Mouse (Mus musculus): Measurements from ENCODE around the gene Rrp7a. TPM values are rescaled to one million over a fixed set of nuclear protein-coding genes. Genes with fewer than 3 reads are reported as not detected.

The Rrp7a gene
- total RNA-seq (2021) = 100 to 1,000 TPM; 105 to 108 TPM
- long read RNA-seq, experiment 1, full-length matches to known transcripts = 100 of 110 reads
- long read RNA-seq, experiment 1, partial matches to known transcripts = 7 of 110 reads
- long read RNA-seq, experiment 1, other reads (novel, unspliced or antisense) = 3 of 110 reads
- long read RNA-seq, experiment 2, full-length matches to known transcripts = 145 of 165 reads
- long read RNA-seq, experiment 2, partial matches to known transcripts = 2 of 165 reads
- long read RNA-seq, experiment 2, other reads (novel, unspliced or antisense) = 18 of 165 reads

DNA sequence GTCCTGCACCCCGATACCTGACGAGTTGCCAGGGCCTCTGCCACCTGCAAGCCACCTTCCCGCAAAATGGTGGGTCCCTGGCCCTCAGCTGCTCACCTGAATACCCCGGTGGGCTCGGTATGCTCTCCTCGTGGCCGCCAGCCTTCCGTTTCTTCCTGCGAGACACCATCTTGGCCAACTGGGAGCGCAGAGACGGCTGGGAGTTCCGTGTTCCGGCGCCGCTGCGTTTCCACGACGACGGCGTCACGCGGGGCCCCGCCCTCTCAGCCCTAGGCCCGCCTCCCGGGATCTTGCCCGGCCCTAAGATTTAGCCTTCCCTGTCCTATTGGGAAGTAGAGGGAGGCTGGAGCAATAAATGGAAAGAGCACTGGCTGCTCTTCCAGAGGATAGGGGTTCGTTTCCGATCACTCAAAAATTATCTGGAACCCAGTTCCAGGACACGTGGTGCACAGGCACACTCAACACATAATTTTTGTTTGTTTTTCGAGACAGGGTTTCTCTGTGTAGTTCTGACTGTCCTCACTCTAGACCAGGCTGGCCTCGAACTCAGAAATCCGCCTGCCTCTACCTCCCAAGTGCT lies at the start of gene Rrp7a:
Rrp7a (minus strand) TSS at position 236 of the 580 bp plus-strand sequence.
- peak; percentile 88 to 92 for DNase-seq (ENCODE audit: low spot score in 2 of 2)

DNA sequence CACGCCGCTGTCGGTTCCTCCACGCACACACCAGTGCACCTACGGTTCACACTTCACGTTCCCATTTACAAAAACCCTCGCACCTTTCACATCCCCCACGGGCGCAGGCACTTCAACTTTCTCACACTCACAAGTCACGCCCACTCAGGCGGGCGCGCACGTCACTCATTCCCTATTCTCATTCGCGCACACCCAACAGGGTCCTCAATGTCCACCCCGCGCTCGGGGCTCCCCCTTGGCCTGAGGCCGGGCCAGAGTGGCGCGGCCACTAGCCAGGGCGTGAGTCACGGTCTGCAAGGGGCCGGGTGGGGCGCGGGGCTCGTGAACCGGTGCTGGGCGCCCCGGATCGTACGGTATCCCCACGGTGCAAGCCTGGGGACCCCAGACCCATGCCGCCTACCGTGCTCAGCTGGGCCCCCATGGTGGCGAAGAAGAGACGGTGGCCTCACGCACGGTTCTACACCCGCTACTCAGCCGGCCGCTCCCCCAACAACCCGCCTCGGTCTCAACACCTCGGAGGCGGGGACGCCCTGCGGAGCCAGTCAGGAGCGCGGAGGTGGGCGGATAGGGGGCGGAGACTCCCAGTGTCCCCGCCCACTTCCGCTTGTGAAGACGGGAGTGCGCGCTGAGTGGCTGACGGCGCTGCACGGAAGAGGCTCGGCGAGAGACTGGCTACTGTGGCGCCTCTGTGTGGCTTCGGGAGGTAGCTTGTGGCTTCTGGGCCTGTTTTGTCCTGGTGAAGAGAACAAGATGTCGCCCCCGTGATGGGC lies 49.3 kb upstream of the Rrp7a start:
- peak; percentile 90 to 94 for DNase-seq (ENCODE audit: low spot score in 2 of 2)

DNA sequence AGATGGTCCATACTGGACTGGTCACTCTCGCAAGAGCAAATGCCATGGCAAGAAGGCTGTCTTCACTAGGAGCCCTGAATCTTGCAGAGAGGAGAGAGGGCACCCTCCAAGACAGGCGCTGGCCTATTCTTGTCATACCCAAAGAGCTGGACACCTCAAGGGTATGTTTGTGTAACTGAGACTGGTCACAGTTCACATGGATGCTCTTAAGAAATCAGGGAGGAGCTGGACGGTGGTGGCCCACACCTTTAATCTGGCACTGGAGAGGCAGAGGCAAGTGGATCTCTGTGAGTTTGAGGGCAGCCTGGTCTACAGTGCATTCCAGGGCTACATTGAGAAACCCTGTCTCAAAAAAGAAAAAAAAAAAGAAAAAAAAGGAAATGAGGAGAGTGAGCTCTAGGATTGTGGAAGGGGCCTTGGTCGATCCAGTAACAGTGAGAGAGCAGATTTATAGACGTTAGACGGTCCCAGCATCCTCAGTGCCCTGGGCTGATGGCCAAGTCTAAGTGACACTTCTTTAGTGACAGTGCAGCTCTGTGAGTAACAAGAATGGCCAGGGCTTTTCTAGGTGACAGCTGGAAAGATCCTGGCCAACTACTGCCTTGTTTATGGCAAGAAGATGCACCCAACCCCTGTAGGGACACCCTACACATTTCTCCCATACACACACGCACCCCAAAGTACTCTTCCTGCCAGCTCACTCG lies 48.5 kb upstream of the Rrp7a start:
- DNase-seq (ENCODE audit: low spot score in 2 of 2) = no peak

DNA sequence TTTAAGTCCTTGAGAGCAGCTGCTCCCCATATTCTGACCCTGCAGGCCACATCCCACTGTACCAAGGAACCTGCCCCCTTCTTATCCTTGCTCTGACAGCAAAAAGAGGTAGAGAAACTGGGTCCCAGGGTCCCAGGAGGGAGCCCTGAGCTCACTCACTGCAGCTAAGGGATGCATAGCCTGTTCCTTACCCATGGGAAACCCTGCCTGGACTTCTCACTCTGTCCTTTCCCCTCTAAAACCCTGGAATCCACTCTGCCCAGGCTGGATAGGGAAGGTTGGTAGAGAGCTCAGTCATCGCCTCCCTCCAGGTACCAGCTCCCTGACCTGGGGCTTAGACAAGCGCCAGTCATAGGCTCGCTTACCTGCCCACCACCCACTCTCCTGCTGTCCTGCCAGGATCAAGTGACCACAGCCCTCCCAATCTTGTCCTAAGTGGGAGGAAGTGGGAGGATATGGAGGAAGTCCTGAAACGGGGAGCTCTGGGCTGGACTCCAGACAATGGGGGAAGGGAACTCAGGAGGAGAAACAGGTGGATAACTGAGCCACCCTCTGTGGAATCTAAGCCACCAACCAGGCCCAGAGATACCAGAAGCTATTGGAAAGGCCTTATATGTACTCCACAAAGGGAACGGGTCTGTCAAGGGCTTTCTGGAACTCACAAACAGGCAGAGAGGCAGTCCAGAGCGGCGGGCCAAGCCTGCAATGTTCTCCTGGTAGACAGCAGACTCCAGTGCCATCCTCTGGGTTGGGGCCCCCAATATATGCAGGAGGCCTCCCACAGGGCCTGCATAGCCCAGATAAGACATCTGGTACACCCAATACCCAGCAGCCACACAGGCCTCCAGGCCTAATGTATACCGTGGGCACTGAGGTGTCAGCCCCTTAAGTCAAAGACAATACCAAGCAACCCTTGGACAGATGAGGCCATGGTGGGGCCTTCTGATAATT lies 47.4 kb upstream of the Rrp7a start:
- DNase-seq (ENCODE audit: low spot score in 2 of 2) = no peak

DNA sequence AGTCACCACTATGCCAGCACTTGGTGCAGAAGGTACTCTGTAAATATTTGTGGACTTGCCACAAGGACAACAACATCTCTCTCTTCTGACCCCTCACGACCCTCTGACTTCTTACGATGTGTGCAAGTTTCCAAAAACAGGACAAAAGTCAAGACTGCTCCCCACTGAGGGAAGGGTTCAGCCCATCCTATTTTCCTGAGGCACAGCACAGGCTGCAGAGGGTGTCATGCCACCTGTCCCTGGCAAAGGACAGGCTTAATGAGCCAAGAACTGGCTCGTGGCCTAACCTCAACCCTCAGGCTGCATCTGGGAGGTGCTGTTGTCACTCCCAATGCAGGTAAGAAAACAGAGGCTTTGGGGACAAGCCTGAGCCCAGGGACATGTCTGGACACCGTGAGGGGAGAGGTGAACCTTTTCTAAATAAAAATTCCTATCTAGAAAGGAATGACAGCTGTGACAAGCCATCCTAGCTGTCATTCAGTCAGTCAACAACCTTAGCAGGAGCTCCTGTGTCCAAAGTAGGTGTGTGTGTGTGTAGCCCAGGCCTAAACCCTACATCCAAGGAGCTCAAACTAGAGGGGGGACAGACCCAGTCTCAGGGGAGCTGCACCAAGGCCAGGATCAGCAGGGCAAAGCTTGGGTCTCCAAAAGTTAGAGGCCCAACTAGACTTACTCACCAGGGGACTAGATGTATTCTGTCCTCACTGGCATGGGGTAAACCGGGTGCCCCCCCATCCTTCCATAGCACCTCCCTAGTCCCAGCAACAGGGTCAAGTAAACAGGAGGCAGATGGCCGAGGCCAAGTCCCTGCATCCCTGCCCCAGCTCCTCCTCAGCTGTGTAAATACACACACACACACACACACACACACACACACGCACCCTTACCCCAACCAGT lies 46.5 kb upstream of the Rrp7a start:
- no peak for DNase-seq (ENCODE audit: low spot score in 2 of 2)

DNA sequence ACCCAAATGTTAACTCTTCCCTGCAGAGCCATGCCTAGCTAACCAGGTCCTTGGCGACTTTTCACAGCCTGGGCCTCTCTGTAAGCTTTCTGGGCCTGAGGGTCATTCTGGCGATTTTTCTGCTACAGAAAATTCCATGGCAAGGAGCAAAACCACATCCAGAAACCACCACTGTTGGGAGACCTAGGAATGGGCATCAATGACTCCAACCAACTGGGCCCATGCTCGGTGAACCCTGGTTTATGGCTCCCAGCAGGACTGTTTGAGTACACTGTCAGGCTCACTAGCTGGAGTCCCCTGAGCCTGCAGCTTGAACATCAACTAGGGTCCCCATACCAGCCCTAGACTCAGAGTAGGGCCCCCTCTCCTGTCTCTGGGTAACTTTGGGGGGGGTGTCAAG lies 45.7 kb upstream of the Rrp7a start:
- DNase-seq (ENCODE audit: low spot score in 2 of 2) = no peak

DNA sequence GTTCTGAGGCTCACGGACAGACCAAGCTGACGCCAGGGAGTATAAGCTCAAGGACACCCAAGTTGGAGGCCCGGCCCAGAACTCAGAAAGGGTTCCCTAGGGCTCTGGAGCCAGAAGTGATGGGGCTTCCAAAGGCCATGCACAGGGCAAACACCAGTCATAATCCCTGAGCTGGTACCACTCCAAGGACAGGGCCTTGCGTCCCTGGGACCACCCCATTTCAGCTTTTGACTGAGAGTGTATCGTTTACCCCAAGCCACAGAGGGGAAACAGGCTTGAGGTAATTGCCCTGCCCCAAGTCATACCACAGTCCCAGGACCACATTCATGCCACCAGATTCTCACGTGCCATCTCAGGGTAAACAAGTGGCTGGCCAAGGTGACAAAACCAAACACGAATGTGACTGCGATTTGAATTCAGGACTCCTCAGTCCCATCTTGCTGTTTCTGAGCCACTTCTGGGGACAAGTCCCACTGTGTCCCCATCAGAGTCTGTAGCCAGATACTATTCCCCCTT lies 45.0 kb upstream of the Rrp7a start:
- DNase-seq (ENCODE audit: low spot score in 2 of 2) = no peak

DNA sequence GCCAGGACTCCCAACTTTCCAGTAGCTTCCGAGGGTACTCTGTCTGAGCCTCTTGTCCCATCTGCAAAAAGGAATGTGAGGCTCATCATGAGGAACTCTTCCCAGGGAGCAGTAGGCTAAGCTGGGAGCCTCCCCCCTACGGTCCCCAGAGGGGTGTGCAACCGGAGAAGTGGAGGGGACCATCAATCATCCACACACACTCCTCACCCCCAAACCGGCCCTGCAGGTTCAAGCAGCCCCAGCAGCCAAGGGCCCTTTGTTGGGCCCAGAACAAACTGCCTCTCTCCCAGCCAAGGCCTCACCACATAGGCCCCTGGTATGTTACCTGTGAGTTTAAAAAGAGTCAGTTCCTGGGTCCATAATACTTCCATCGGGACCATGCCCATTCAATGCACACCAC lies 44.5 kb upstream of the Rrp7a start:
- DNase-seq (ENCODE audit: low spot score in 2 of 2) = no peak

DNA sequence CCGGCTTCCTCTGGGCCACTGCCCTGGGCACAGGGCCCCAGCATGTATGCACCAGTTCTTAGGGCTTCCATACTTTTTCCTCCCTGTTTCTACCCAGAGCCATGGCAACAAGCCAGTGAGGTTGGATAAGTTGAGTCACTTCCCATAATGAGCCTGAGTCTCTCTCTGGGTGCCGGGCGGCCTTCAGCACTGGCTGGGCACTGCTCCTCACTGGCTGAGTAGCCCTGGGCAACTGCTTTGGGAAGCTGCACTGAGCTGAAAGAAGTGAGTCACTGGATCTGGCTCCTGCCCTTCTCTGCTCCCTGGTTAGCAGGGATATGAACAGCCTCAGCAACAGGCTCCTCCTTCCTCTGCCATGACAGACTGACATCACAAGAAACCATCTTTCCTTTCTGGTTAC lies 44.0 kb upstream of the Rrp7a start:
- DNase-seq (ENCODE audit: low spot score in 2 of 2) = peak in 1 of 2 experiments; percentile 51

DNA sequence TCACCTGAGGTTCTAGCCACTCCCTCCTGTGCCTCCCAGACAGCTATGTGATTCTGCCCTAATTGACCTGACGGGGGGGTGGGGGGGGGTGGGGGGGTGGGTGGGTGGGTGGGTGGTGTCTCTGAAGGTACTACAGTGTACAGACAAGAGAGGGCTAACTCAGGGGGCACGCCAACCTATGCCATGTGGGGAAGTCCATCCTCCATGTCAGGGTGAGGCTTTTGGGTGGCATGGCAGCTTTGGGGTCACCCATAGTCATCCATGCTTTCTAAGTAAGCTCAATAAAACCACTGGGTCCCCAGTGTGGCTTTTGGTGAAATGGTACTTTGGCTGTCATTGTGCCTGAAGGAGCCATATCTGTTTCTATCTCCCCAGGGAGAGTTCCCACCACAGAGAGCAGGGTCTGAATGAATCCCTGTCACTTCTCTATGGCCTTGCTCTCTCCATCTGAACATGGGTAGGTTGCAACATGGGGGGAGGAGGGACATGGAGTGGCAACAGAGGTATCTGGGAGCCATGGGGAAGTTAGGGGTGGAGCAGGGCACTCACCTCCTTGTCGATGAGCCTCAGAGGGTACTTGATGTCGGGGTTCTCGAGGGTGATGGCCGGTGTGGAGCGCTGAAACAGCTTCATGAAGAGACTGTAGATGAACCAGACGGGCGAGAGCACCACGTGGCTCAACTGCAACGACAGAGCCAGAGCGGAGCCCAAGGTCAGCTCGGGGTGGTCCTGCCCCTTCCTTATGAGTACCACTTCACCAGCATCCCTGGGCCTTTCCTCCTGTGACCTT lies 43.1 kb upstream of the Rrp7a start:
- DNase-seq (ENCODE audit: low spot score in 2 of 2) = no peak

DNA sequence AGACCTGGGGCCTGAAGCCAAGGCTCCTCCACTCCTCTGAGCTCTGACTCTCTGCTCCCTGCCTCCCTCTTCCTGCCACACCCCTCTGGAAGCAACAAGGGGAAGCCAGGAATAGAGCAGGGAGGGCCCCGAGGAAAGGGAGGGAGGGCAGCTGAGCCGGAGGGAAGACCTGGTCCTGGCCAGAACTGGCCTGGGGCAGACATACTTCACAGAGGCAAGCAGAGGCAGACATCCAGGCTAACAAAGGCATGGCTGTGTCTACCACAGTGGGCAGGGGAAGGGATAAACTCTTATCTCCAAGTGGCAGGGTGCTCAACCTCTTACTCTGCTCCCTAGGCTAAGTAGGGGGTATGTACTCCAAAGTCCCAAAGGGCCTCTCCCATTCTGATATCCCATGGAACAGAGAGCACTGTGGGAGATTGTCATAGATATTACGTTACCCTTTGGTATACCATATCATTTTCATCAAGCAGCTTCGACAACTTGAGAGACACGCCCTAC lies 42.4 kb upstream of the Rrp7a start:
- no peak for DNase-seq (ENCODE audit: low spot score in 2 of 2)

DNA sequence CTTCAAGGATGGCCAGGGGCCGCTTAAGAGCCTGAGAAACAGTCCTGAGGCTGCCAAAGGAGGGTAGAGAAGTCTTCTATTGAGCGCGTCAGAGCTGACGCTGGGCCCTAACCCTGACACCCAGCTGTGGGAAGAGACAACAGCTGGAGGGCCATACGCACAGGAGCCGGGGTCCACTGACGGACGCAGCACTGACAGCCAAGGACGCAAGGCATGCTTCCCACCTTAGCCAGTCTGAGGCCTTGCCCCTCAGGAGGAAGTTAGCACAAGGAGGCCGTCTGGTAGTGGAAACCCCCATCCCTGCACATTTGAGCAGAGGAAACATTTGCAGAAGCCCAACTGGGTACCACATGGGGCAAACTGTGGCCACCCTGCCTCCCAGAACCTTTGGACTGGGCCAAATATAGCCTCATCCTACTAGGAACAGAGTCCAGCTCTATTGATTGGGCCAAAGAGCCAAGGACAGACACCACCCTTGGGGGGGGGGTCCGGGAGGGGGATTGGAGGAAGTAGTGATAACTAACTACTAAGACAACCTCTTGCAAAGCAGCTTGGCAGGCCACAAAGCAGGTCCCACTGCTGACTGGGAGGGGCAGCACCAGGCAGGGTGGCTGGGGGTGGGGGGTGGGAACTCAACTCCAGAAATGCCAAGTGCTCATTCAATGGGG lies 40.4 kb upstream of the Rrp7a start:
- no peak for DNase-seq (ENCODE audit: low spot score in 2 of 2)

DNA sequence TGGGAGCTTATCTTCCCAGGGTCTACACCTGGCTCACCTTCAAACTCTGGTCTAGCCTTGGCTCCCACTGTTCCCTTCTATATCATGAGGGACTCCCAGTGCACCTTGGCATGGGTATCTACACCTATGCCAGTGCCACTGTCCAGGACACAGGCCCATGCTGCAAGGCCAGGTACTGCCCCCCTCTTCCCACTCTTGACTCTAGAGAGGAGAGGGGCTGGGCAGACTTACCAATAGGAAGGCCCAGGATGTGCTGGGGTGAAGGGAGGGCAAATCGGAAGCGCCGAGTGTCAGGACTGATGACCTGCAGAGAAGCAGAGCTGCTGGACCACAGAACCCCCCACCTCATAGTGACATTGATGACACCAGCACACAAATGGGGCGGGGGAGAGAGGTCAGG lies 39.4 kb upstream of the Rrp7a start:
- DNase-seq (ENCODE audit: low spot score in 2 of 2) = no peak

DNA sequence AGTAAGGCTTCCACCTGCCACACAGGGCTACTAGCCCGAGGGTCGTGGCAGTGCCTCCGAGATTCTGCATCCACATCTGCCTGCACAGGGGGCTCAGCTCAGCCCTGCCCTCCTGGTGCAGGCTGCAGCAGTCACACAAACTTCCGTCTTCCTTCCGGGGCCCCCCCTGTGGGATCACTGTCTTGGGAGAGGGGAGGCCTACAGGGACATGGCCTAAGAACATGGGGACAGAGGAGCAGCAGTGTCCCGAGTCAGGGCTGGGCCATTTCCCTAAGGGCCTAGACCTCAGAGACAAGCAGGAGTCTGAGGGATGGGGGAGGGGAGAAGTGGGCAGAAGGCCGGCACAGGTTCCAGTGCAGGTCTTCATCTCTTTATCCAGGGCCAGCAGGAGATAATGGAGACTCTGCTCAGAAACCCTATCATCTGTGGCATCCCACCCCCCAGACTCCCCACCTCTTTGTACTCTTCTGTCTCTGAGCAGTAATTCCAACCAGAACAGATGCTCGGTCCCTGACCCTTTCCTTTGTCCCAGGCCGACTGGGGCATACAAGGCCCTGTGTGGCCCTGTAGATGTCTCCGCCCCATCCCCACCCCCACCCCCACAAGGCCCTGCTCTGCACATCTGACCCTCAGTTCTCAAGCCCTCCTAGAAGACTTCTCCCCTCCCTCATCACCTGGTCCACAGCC lies 38.6 kb upstream of the Rrp7a start:
- no peak for DNase-seq (ENCODE audit: low spot score in 2 of 2)

DNA sequence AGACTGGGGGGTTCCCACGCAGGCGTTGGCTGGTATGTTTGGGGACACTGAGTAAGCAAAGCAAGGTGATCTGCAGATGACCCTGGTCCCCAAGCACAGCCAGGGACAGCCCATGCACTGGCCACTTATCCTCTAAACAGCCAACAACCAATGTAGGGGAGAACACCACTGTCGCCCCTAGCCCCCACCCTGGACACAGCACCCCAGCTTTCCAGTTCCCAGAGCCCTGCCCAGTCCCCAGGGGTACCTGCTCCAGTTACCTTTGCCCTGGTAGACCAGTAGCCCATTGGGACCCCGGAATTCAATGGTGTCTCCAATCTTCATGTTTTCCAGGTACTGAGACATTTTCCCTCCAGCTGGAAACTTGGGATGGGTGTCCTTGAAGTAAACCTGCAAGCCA lies 38.0 kb upstream of the Rrp7a start:
- no peak for DNase-seq (ENCODE audit: low spot score in 2 of 2)

DNA sequence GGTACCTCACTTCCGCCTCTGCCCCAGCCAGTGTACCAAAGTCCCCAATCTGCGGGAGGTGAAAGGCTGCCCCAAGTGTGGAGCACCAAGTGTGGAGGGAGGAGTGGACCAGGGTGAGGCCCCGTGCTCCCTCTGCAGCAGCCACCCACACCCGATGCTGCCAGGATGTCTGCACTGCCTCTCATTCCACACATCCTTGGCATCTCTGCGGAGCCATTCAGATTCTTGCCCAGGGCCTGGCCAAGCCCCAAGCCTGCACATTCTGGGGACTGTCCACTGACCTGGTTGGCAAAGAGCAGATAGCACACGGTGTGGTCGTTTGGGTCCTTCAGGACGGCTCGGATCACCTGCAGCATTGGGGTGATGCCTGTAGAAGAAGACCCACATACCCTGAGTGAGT lies 37.2 kb upstream of the Rrp7a start:
- no peak for DNase-seq (ENCODE audit: low spot score in 2 of 2)

DNA sequence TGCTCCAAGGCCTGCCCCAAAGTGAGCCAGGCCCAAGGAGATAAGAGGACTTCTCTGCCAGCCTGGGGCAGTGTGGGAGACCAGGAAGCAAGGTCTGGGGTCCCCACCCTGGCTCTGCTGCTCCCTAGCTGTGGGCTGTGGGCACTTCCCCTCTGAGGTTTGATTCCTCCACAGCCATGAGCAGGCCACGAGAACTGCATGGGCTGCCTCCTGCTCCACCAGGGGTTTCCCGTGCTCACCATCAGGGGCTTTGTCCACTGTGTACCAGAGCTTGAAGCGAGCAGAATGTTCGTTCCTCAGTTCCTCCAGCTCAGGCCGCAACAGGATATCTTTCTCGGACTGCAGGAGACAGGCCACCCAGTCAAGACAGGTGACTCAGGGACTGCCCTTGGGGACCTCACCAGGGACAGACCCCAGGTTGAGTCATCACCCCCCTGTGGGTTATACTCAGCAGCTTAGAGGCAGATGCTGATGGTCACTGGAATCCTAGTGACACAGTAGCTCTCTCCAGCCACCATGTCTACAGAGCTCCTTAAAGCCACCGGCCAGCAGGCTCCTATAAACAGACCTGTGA lies 36.1 kb upstream of the Rrp7a start:
- DNase-seq (ENCODE audit: low spot score in 2 of 2) = no peak
